Comparison of ENCODE assay signal across 26 mouse cellular contexts in genomic region chr7:123665459-123665858, GRCm38 (mm10).
A peak's percentile ranks its signal among the peaks of the same experiment; 100 is the strongest.
DNase-seq lines count a peak whose midpoint lies in the region; ATAC-seq and TF ChIP-seq lines count a peak whose summit lies in the region.
"Had no signal": no experiment of that assay in that cellular context is flagged by ENCODE, and none has a peak within 500 bp of the region (broad histone marks: within the 10 kb centered on the region; RNA-seq: fewer than 3 reads in every experiment).

No protein-coding gene starts in this region.

- H3K27ac ChIP-seq in intestine, postnatal 0 days (ENCODE audit: low read depth, low read length): no peak overlapping the region
- no peak overlapping the region for H3K27ac ChIP-seq in intestine, embryonic 16.5 days (ENCODE audit: low read length)
- no peak overlapping the region for H3K27ac ChIP-seq in lung, postnatal 0 days (ENCODE audit: low read length)
- no peak overlapping the region for H3K27ac ChIP-seq in MEL (ENCODE audit: control insufficient read depth, low read depth, low read length)
- H3K27ac ChIP-seq: embryonic facial prominence, embryonic 12.5 days; forebrain, embryonic 12.5 days; gastrocnemius, adult 2 months; heart, embryonic 15.5 days; hindbrain, embryonic 14.5 days; limb, embryonic 15.5 days; midbrain, embryonic 15.5 days; neural tube, embryonic 15.5 days; stomach, embryonic 15.5 days had no signal

- no peak for ATAC-seq in intestine, postnatal 0 days
- ATAC-seq in intestine, embryonic 16.5 days: no peak
- no peak for ATAC-seq in lung, postnatal 0 days
- ATAC-seq: midbrain, embryonic 15.5 days had no signal

- peak; percentile 42 for TF ChIP-seq CTCF in intestine, postnatal 0 days (IDR thresholded peaks at IDR 0.05; ENCODE audit: low read depth)
- peak; percentile 24; the same call in 1 of the 2 replicates for TF ChIP-seq CTCF in lung, postnatal 0 days (IDR thresholded peaks at IDR 0.05)
- TF ChIP-seq CTCF in MEL (IDR thresholded peaks at IDR 0.05 in 2 of 3, conservative IDR thresholded peaks at IDR 0.05 in 1 of 3; ENCODE audit: control insufficient read depth in 1 of 3, insufficient read depth in 1 of 3, low read depth in 2 of 3, low read length in 3 of 3, poor library complexity in 1 of 3, severe bottlenecking in 1 of 3): peak; percentile 13 to 38 (median 36); a peak in 5 of 6 replicates

- no peak overlapping the region for H3K9ac ChIP-seq in intestine, postnatal 0 days (ENCODE audit: low read depth, low read length)
- H3K9ac ChIP-seq in intestine, embryonic 16.5 days (ENCODE audit: low read depth, low read length): no peak overlapping the region
- H3K9ac ChIP-seq in lung, postnatal 0 days (replicated peaks; ENCODE audit: low read depth): no peak overlapping the region
- no peak overlapping the region for H3K9ac ChIP-seq in MEL (ENCODE audit: control insufficient read depth, low read depth, low read length, poor library complexity, severe bottlenecking)
- H3K9ac ChIP-seq: embryonic facial prominence, embryonic 12.5 days; forebrain, embryonic 12.5 days; heart, embryonic 15.5 days; hindbrain, embryonic 14.5 days; limb, embryonic 15.5 days; midbrain, embryonic 15.5 days; neural tube, embryonic 15.5 days; stomach, embryonic 15.5 days had no signal

- no peak for DNase-seq in lung, postnatal 0 days (ENCODE audit: low spot score)
- no peak for DNase-seq in lung, postnatal 10 days
- DNase-seq in MEL (ENCODE audit: low read depth, low spot score): no peak
- no peak for DNase-seq in natural killer cell, adult 2 months (ENCODE audit: low spot score in 2 of 2)
- no peak for DNase-seq in c-Kit-positive CD71-positive TER-119-positive erythroid progenitor cells, embryonic 14.5 days (ENCODE audit: low spot score)
- DNase-seq: adrenal gland, adult 2 months; cerebellum, adult 2 months; cerebellum, postnatal 25 days; gastrocnemius, adult 2 months; heart, postnatal 36 days; kidney, adult 9 months; kidney, postnatal 36 days; left cerebral cortex, postnatal 4 days; lung, adult 18-20 months; lung, postnatal 4 days; thymus, adult 2 months had no signal

- no peaks in the 10 kb centered on the region for H3K9me3 ChIP-seq in intestine, postnatal 0 days (ENCODE audit: control insufficient read depth)
- no peaks in the 10 kb centered on the region for H3K9me3 ChIP-seq in intestine, embryonic 16.5 days (ENCODE audit: control insufficient read depth, low read length)
- no peaks in the 10 kb centered on the region for H3K9me3 ChIP-seq in lung, postnatal 0 days (ENCODE audit: low read length)
- H3K9me3 ChIP-seq in MEL (replicated peaks; ENCODE audit: insufficient read depth, low read length): no peaks in the 10 kb centered on the region
- H3K9me3 ChIP-seq: embryonic facial prominence, embryonic 12.5 days; forebrain, embryonic 12.5 days; heart, embryonic 15.5 days; limb, embryonic 15.5 days; midbrain, embryonic 15.5 days; stomach, embryonic 15.5 days had no signal

- no peak overlapping the region for H3K4me2 ChIP-seq in intestine, postnatal 0 days (replicated peaks; ENCODE audit: low read depth)
- no peak overlapping the region for H3K4me2 ChIP-seq in intestine, embryonic 16.5 days (ENCODE audit: low read depth, low read length)
- no peak overlapping the region for H3K4me2 ChIP-seq in lung, postnatal 0 days (replicated peaks; ENCODE audit: low read depth, low read length)
- H3K4me2 ChIP-seq: embryonic facial prominence, embryonic 12.5 days; forebrain, embryonic 12.5 days; heart, embryonic 15.5 days; hindbrain, embryonic 14.5 days; limb, embryonic 15.5 days; midbrain, embryonic 15.5 days; neural tube, embryonic 15.5 days; stomach, embryonic 15.5 days had no signal

- no peaks in the 10 kb centered on the region for H3K27me3 ChIP-seq in intestine, postnatal 0 days (replicated peaks; ENCODE audit: control insufficient read depth, insufficient read depth, low read length)
- no peaks in the 10 kb centered on the region for H3K27me3 ChIP-seq in intestine, embryonic 16.5 days (replicated peaks; ENCODE audit: control insufficient read depth, insufficient read depth, low read length)
- H3K27me3 ChIP-seq in lung, postnatal 0 days (replicated peaks; ENCODE audit: insufficient read depth, low read length): no peaks in the 10 kb centered on the region
- H3K27me3 ChIP-seq in MEL (ENCODE audit: control insufficient read depth in 1 of 2, insufficient read depth in 2 of 2, low read length in 2 of 2): no peaks in the 10 kb centered on the region
- H3K27me3 ChIP-seq: embryonic facial prominence, embryonic 12.5 days; forebrain, embryonic 12.5 days; heart, embryonic 15.5 days; limb, embryonic 15.5 days; midbrain, embryonic 15.5 days; neural tube, embryonic 15.5 days; stomach, embryonic 15.5 days had no signal

- no peak overlapping the region for H3K4me3 ChIP-seq in intestine, postnatal 0 days (ENCODE audit: low read depth, low read length)
- H3K4me3 ChIP-seq in intestine, embryonic 16.5 days (ENCODE audit: low read length): no peak overlapping the region
- no peak overlapping the region for H3K4me3 ChIP-seq in lung, postnatal 0 days (ENCODE audit: low read depth, low read length)
- no peak overlapping the region for H3K4me3 ChIP-seq in MEL (ENCODE audit: control insufficient read depth in 1 of 2, insufficient read depth in 1 of 2, low read depth in 2 of 2, low read length in 2 of 2)
- H3K4me3 ChIP-seq: embryonic facial prominence, embryonic 12.5 days; forebrain, embryonic 12.5 days; gastrocnemius, adult 2 months; heart, embryonic 15.5 days; limb, embryonic 15.5 days; midbrain, embryonic 15.5 days; neural tube, embryonic 15.5 days; stomach, embryonic 15.5 days had no signal

- 50% methylated on average over 5 of the region's 5 CpGs for WGBS in intestine, postnatal 0 days
- 44% methylated on average over 5 of the region's 5 CpGs for WGBS in intestine, embryonic 16.5 days
- 48% methylated on average over 5 of the region's 5 CpGs for WGBS in lung, postnatal 0 days

- no peak for TF ChIP-seq EP300 in lung, postnatal 0 days (IDR thresholded peaks at IDR 0.05)
- no peak for TF ChIP-seq EP300 in MEL (IDR thresholded peaks at IDR 0.05; ENCODE audit: low read depth in 1 of 2, low read length in 2 of 2)

- TF ChIP-seq POLR2A in MEL (IDR thresholded peaks at IDR 0.05; ENCODE audit: control insufficient read depth in 1 of 2, insufficient read depth in 1 of 2, low read depth in 1 of 2, low read length in 2 of 2, poor library complexity in 1 of 2): no peak

- H3K4me1 ChIP-seq in intestine, postnatal 0 days (replicated peaks; ENCODE audit: control insufficient read depth, insufficient read depth, low read length): no peaks in the 10 kb centered on the region
- no peaks in the 10 kb centered on the region for H3K4me1 ChIP-seq in intestine, embryonic 16.5 days (ENCODE audit: control insufficient read depth, insufficient read depth, low read length)
- no peaks in the 10 kb centered on the region for H3K4me1 ChIP-seq in lung, postnatal 0 days (ENCODE audit: insufficient read depth, low read depth, low read length)
- H3K4me1 ChIP-seq in MEL (ENCODE audit: control insufficient read depth in 1 of 2, insufficient read depth in 2 of 2, low read length in 2 of 2): no peaks in the 10 kb centered on the region
- H3K4me1 ChIP-seq: embryonic facial prominence, embryonic 12.5 days; heart, embryonic 15.5 days; limb, embryonic 15.5 days; neural tube, embryonic 15.5 days; stomach, embryonic 15.5 days had no signal

- peak; percentile 41 for TF ChIP-seq RAD21 in MEL (IDR thresholded peaks at IDR 0.05; ENCODE audit: low read depth, low read length)

- no peaks in the 10 kb centered on the region for H3K36me3 ChIP-seq in intestine, postnatal 0 days (ENCODE audit: control insufficient read depth, insufficient read depth)
- H3K36me3 ChIP-seq in intestine, embryonic 16.5 days (ENCODE audit: control insufficient read depth, insufficient read depth, low read length): no peaks in the 10 kb centered on the region
- H3K36me3 ChIP-seq in lung, postnatal 0 days (ENCODE audit: insufficient read depth, low read length): no peaks in the 10 kb centered on the region
- H3K36me3 ChIP-seq in MEL (ENCODE audit: control insufficient read depth in 1 of 2, insufficient read depth in 2 of 2, low read length in 2 of 2): no peaks in the 10 kb centered on the region
- H3K36me3 ChIP-seq: embryonic facial prominence, embryonic 12.5 days; forebrain, embryonic 12.5 days; heart, embryonic 15.5 days; limb, embryonic 15.5 days; midbrain, embryonic 15.5 days; neural tube, embryonic 15.5 days; stomach, embryonic 15.5 days had no signal

- no peaks in the 10 kb centered on the region for H3K79me2 ChIP-seq in MEL (ENCODE audit: control insufficient read depth, insufficient read depth, low read length, poor library complexity)

TF ChIP-seq in MEL, 35 proteins besides CTCF, POLR2A, EP300 and RAD21:
- TF ChIP-seq TAL1 (IDR thresholded peaks at IDR 0.05; ENCODE audit: low read length): no peak
- no peak for TF ChIP-seq MAX (IDR thresholded peaks at IDR 0.05; ENCODE audit: low read length)
- peak; percentile 41 for TF ChIP-seq SMC3 (IDR thresholded peaks at IDR 0.05; ENCODE audit: low read depth, low read length)
- TF ChIP-seq BHLHE40 (IDR thresholded peaks at IDR 0.05; ENCODE audit: borderline replicate concordance, low read depth, low read length): no peak
- no peak for TF ChIP-seq ZKSCAN1 (IDR thresholded peaks at IDR 0.05; ENCODE audit: low read depth, low read length)
TF ChIP-seq in MEL: peak in this region for 1.
